Mouse (Mus musculus) thymus, postnatal 36 days (tissue): ENCODE measurements around the gene Cyp2c39.
"Not testable (repeated sequence)": the region's sequence is repeated elsewhere in the genome, so short reads cannot be mapped to it uniquely, and the experiment has no call there.

Experiments used
- DNase-seq, 2 experiments: peaks; one replicate each; pipeline ENCODE4 v3.0.0; 2022; ENCODE audit warnings: mixed read lengths in 2 of 2

Gene Cyp2c39

GRCm38 (mm10) chr19:39510534-39510933 lies at the start of gene Cyp2c39:
Gene Cyp2c39, plus strand, starts transcription at chr19:39510862.
- DNase-seq = no peak

- DNase-seq = no peak
Measured at GRCm38 (mm10) chr19:39462941-39463340, 47.7 kb upstream of the Cyp2c39 start, which contains the start of gene Cyp2c38. Gene Cyp2c38, minus strand, starts transcription at chr19:39463075.

- DNase-seq = no peak
Measured at GRCm38 (mm10) chr19:39463923-39464322, 46.7 kb upstream of the Cyp2c39 start.

- not testable (repeated sequence) for DNase-seq
Measured at GRCm38 (mm10) chr19:39483961-39484360, 26.7 kb upstream of the Cyp2c39 start.

GRCm38 (mm10) chr19:39506341-39506740 lies 4.3 kb upstream of the Cyp2c39 start:
- no peak for DNase-seq

- DNase-seq = no peak
Measured at GRCm38 (mm10) chr19:39509533-39509932, 1.1 kb upstream of the Cyp2c39 start.
